Mouse (Mus musculus): ENCODE measurements at regions not wholly inside any gene's neighbourhood (a gene's known extent, or its start where the extent isn't known, plus 50 kb on each side); places are given as distances from the start of the nearest gene placed in this dataset.

DNA sequence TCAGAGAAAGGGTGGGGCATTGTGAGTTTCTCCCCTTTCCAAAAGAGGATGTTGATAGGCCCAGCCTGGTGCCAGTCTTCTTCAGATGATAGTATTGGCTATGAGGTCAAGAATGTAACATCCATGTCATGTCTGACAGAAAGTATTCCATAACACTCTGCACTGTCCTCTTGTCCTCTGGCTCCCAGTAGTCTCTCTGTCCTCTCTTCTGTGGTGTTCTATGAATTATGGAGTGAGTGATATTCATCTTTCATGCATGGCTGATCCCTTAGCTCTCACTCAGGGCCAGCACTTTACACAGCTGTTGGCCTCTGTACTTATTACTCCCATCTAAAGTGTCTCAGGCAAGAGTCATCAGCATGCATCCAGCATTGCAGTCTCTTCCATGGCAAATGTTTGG lies 319.9 kb upstream of the Rasgrp1 start:
- TF ChIP-seq GATA1 (IDR thresholded peaks at IDR 0.05; ENCODE audit: low read length) (no peak), TAL1 (IDR thresholded peaks at IDR 0.05; ENCODE audit: low read length) (no peak)

Measured in erythroblast, embryonic 14.5 days (primary cell).